Mouse (Mus musculus): Measurements from ENCODE around the gene Pfkfb3.

- TF ChIP-seq CTCF (IDR thresholded peaks at IDR 0.05; ENCODE audit: borderline replicate concordance, insufficient read depth, low read length) (no peak), POLR2A (IDR thresholded peaks at IDR 0.05; ENCODE audit: low read depth, low read length) (no peak)
Observed at GRCm38 (mm10) chr2:11513057-11513967, 40.6 kb downstream of the Pfkfb3 start.

All from embryonic fibroblast, embryonic 13.5 days (primary cell).